Mouse (Mus musculus) frontal cortex, adult (tissue): ENCODE results near the gene Keg1.
"Not testable (repeated sequence)": the region's sequence is repeated elsewhere in the genome, so short reads cannot be mapped to it uniquely, and the experiment has no call there.

Experiments
- ATAC-seq: cut with Nextera tagmentation; 2 replicates; pipeline ENCODE4 v1.9.2; 2017; ENCODE audit warnings: mild to moderate bottlenecking, moderate library complexity, mixed read lengths; ENCODE audit not compliant: low TSS enrichment

Gene Keg1

DNA sequence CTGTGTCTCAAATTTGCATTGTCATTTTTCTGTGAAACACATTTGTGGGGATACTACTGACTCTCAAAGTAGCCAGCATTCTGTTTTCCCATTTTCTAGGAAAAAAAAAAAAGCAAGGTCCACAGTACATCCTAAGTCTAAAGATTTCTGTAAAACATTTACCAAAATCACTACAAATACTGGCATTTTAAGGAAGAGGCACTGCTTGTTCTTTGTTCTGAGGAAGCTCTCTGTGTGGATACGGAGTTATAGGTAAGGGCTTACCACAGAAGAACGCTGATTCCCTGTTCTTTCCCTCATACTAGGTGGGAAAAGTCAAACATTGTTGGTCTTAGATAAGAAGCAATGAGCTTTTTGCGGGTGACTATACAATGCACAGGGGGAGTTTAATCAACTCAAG lies at the start of gene Keg1:
TSS of gene Keg1 (plus strand) at position 197 of the 400 bp plus-strand sequence.
- ATAC-seq, result no peak

DNA sequence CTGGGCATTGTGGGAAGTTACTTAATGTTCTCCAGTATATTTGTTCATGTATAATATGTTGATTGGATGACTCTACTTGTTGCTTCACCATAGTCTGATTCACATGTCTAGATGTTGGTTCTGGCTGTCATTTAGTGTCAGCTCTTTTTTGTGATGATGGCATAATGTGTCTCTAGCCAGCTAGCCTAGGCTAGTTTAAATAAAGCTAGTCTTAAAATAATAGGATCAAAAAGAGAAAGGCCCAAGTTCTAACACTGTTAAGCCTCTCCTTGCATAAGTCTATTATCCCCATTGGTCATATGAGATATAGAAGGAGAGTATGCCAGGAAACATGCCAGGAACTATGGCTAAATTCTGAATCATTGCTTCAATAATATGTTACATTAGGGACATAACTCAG lies 46.1 kb upstream of the Keg1 start:
- no peak for ATAC-seq

DNA sequence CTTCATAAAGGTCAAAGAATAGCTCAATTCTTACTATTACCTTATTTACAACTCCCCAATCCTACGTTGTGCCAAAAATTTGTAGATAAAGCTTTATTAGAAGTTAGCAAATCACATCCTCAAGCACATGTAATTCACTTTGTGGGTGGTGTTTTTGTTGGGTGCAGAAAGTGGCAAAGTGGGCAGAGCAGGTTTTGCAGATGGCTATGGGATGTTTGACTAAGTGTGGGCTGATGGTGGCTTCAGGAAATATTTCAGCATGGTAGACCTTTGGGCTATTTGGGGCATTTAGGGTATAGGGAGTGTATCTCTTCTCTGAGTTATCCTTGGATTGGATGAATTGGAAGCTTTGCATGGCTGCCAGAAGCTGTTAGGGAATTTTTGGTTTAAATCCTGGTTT lies 29.4 kb upstream of the Keg1 start:
- no peak for ATAC-seq

DNA sequence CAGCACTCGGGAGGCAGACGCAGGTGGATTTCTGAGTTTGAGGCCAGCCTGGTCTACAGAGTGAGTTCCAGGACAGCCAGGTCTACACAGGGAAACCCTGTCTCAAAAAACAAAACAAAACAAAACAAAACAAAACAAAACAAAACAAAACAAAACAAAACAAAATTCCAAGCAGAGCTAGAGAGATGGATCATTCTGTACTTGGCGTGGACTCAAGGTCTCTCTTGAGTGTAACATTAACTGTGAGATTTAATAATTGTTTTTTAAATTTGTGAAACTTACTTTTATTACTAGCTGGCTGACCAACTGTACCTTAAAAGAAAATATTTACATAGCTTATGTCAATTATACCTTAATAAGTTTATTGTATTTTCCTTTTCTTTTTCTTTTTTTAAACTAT lies 27.0 kb upstream of the Keg1 start:
- ATAC-seq, result not testable (repeated sequence)

DNA sequence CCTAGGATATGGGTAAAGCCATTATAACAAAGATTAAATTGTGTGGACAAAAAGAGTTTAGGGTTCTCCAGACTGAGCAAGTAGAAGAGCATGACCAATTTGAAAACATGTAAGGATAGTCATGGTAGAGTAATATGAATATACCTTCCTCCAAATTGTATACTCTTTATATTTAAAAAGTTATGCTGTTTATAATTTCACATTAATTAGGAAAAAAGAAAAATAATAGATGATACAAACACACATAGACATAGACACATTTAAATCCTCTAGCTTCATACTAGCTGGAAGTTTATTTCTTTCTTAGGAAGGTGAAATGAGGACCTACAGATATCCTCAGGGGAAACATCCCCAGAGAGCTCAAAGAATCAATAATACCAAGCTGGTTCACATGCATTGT lies 25.4 kb upstream of the Keg1 start, which contains the start of gene Olfr1442:
TSS of gene Olfr1442 (plus strand) at position 301 of the 400 bp plus-strand sequence.
- ATAC-seq, result no peak

DNA sequence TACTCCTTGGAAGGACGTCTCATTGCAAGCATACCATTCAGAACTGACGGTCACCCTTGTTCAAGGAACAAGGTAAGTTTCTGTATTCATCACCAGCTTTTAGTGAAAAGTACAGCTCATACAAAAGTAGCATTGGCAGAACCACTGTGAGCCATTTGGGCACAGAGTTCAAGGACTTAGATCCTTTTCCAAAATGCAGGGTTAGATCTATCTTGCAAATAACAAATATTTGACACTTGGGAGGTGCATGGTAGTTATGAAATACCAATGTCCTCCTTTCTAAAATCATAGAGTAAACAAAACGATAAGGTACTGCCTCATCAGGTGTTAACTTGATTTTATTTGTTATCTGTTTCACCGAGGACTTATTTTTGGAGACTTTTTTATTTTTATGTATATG lies 24.5 kb upstream of the Keg1 start:
- no peak for ATAC-seq

DNA sequence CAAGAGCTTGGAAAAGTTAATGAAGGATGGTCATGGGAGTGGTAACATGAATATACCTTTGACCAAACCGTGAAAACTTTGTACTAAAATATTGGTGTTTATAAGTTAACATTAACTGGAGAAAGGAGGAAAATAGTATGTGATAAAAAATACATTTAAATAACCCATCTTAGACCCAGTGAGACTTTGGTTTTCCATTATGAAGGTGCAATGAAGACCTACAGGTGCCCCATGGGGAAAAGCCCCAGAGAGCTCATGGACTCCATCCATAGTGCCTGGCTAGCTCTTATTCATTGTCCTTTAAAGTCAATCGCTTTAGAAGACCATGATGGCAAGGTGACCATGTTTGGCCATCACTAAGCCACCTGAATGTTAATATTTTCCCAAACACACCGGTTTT lies 17.8 kb upstream of the Keg1 start, which contains the start of gene Olfr1443:
TSS of gene Olfr1443 (plus strand) at position 301 of the 400 bp plus-strand sequence.
- ATAC-seq, result no peak

DNA sequence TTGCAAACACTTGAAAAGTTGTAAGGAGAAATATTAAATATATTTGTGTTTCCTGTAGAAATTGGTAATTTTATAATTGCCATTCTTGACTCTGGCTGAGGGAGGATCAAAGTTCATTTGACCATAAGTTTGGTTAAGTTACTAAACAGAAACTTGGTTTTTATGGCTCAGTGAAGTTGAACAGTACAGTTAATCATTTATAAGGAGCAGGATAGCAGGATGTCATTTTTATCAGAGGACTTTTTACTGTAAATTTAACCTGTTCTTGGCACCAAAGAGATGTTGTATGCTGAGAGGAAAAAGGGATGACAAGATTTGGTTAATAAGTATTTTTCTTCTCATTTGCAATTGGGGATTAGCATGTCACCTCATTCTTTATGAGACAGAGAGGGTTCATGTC lies 10.9 kb upstream of the Keg1 start:
- ATAC-seq, result no peak

DNA sequence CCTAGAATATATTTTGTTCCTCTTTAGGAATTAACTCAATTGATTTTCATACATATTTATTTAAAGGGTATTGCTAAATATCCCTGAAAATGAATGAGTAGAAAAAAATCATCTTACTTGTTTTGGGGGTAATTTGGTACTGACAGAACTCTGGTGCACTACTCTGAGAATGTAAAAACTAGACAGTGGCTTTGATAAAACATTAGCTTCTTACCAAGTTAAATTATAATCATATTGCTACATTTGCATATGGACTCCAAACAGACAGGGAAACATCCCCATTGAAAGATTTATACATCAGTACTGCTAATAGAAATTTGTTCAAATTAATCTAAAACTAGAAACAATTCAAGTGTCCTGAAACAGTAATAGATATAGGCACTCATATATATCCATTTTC lies 10.4 kb upstream of the Keg1 start:
- no peak for ATAC-seq

DNA sequence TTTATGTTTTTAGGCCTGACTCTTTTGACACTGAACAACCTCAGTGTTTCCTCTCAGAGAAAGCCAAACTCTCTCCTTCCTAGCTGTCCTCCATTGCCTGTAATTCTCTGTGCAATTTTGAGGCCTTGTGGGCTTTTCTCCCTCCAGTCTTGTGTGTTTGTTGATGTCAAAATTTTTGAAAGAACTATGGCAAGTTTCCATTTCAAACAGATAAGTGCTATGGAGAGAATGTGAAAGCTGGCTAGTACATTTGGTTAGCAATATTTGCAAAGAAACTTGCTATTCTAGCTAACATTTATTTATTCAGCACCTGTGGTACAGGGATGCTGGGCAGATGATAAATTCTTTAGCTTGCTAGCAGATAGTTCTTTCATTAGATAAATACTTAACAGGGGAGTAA lies 635 bp downstream of the Keg1 start:
- ATAC-seq, result no peak

DNA sequence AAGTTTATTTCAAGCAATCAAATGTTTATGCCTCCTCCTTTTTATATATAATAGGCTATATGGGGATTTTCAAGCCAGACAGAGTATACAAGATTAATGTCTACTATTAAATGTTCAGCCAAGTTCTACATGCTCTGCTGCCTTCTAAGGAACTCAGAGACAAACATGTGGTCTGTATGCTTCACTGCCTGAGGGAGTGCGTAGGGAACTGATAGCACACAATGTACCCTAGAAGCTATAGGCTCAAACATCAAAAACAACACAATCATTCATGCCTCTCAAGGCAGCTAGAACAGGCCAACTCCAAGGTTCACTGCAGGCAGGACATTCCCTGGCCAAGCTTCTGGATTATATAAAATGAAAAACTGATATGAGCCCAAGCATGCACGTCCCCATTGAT lies 12.9 kb downstream of the Keg1 start:
- no peak for ATAC-seq

DNA sequence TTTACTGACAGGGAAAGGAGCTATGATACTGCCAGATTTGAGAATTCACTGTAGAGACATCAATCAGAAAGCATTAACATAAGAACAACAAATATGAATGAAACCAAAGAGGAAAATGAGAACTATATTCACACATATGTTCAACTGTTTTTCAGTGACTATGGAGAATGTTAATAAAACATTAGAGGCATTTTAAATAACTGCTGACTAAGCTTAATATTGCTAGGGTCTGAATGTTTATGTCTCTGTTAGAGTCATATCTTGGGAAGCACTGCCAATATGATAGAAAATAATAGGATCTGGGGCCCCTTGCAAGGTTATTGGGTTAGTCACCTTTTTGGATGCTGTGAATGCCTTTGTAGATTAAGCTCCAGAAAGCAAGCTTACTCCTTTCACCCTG lies 13.4 kb downstream of the Keg1 start:
- no peak for ATAC-seq

DNA sequence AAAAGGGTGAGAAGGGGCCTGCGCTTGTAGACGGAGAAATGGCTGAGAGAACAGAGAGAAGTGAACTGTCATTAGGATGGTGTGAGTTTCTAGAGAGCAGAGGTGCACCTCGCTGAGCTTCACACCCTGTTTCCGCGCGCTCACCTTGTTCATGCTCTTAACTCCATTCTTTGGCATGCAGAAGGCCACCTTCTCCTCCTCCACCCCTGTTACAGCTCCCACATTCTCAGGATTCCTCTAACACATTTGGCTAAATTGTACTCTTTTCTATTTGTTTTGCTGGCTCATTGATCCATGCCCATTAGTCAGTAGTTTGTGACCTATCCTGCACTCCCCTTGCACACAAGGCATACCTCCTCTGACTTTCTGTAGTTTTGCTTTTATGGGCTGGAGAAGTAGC lies 23.6 kb downstream of the Keg1 start:
- ATAC-seq, result no peak

DNA sequence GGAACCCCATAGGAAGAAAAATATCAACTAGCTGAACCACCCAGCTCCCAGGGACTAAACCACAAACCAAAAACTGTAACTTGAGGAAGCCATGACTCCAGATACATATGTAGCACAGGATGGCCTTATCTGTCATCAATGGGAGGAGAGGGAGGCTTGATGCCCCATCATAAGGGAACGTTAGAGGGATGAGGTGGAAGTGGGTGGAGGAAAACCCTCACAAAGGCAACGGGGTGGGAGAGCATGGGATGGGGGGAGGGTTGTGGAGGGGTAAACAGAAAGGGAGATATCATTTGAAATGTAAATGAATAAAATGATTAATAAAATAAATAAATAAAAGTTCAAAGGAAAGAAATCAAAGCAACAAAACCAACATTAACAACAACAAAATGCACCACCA lies 24.9 kb downstream of the Keg1 start:
- no peak for ATAC-seq

DNA sequence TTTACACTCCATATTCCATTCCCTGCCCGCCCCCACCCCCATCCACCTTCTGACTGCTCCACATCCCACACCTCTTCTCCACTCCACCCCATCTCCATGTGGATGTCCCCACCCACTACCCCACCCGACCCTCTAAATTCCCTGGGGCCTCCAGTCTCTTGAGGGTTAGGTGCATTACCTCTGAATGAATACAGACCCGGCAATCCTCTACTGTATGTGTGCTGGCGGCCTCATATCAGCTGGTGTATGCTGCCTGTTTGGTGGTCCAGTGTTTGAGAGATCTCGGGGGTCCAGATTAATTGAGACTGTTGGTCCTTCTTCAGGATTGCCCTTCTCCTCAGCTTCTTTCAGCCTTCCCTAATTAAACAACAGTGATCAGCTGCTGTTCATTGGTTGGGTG lies 25.3 kb downstream of the Keg1 start:
- not testable (repeated sequence) for ATAC-seq

DNA sequence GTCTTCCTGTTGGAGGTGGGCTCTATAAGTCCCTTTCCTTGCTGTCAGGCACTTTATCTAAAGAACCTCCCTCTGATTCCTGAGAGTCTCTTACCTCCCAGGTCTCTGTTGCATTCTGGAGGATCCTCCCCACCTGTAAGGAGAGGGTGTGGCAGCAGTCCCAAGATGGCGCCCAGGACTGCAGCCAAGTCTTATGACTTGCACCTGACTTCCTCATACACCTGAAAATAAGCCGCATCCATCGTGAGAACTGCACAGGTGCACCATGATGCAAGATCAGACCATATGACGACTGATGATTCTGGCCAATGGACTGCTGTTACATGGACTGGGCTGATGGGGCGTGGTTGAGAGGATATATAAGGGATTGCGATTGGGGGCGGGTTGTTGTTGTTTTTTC lies 26.0 kb downstream of the Keg1 start:
- ATAC-seq, result not testable (repeated sequence)

DNA sequence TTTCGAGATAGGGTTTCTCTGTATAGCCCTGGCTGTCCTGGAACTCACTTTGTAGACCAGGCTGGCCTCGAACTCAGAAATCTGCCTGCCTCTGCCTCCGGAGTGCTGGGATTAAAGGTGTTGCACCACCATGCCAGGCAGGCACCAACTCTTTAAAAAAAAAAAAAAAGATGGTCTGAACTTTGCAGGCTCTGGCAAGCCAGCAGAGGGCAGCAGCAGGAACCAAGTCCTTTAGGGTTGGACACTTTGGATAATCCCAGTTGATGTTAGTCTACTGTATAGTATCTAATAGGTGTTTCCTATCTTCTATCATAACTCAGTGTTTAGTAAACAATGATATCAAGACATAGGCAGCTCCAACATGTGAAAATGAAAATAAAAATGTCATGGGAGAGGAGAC lies 26.7 kb downstream of the Keg1 start:
- no peak for ATAC-seq

DNA sequence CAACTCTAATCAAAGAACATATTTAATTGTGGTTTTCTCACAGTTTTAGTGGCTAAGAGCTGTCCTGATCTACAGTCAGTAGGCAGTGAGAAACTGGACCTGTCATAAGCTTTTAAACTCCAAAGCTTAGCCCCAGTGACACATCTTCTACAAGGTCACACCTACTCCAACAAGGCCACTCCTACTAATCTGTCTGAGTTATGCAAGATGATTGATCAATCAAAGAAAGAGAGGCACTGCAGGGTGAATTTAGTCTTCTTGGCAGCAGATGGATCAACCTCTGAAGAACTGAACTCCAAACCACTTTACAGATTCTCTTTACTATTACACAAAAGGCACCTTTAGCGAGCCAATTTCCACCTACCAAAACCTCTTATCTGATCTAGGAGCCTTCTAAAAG lies 30.3 kb downstream of the Keg1 start:
- no peak for ATAC-seq

DNA sequence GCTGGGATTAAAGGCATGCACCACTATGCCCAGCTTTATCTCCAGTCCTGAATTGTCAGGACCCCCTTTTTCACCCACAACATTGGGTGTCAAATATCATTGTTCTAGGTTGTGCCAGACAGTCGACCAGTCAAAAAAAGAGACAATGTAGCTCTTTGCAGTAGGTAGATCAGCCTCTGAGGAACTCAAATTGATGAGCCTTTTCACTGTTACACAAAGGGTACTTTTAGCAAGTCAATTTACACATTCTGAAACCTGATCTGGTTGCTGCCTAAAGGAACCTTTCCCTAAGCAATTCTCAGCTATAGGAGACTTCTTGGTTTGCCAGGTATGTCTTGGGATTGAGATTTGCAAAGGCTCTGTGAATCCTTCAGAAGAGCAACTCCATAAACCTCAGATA lies 35.5 kb downstream of the Keg1 start:
- ATAC-seq, result no peak

DNA sequence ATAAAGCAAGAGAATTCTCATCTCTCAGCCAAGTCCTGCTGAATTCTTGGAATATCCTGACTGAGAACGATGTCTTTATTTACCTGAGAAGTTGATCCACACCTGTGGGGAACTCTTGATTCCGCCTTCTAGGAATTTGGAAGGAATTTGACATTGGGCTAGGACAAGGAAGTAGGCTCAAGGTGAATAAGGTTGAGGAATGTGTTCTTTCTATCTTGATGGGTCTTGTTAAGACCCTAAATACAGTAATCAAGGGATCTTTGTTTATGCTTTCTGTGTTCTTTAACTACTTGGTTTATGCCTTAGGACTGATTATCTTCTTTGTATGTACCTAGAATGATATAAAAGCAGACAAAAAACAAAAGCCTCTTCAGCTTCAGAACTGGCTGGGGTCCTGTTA lies 36.4 kb downstream of the Keg1 start:
- no peak for ATAC-seq

DNA sequence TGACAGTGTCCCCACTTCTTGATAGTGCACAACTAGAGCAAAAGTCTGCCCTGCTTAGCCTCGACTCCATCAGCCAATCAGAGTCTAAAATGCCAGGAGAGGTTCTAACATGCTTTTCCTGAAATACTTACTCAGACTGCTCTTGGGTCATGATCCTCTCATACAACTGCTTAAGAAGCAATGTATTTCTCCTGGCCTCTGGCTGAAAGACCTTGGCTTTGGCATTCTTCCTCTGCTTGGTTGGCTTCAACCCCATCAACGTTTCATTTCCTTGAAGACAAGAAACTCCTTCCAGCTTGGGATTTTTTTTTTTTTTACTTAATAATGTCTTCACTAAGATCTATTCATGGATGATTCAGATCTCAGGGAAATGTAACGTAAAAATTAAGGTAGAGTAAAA lies 60.7 kb downstream of the Keg1 start:
- ATAC-seq, result no peak

DNA sequence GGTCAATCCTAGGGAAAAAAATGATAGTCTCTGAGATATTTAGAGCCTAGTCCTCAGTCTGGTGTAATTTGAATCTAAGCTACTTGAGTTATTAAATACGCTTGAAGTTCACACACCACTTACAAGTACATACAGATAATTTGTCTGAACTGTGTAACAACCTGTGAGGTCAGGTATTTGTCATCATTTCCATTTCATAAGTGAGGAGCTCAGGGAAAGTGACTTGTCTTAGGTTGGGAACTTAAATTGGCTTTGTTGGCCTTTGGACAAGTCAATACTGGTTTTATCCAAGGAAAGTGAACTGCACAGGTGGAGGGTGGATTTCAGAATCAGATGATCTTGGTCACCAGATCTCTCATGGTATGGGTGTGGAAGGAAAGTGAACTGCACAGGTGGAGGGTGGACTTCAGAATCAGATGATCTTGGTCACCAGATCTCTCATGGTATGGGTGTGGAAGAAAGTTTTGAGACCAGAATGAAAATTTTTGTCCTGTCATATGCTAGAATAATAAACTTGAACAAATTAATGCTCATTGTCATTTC lies 63.4 kb downstream of the Keg1 start:
- no peak for ATAC-seq

DNA sequence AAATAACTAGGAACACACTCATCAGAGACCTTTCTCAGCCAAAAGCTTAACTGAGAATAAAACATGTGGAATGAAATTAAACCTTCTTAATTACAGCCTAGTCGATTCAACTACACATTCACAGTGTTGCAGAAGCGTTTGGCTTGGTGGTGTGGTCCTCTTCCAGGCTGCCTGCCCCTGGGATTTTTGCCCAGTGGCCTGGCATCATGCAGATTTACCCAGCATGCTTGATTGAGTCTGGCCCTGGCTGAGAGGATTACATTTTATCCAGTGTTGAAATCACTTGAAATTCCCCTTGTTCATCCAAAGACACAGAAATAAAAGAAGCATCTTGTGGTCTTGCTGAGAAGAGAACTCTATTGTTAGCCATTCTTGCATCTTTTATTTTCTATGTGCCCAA lies 64.1 kb downstream of the Keg1 start:
- ATAC-seq, result peak; percentile 65; the same call in 1 of the 2 replicates
